28 mouse cellular contexts compared by ENCODE assay signal in the genomic region with DNA sequence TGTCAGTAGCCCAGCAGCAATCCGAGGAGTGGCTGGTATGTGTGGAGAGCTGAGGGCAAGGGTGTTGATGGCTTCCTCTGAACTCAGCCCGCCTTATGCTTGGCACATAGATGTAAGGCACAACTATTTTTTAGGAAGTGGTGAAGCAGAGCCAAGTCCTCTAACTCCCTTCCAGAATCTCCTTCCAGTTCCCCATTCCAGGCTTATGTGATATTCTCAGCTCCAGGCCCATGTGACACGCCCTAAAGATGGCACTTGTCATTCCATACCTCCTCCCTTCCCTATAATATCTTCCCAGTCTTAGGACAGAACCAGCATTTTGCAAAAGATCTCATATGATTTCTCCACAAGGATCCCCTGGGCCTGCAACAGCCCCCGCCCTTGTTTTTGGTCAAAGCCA.
"Had no signal": no experiment of that assay in that cellular context is flagged by ENCODE, and none has a peak within 500 bp of the region (broad histone marks: within the 10 kb centered on the region; RNA-seq: fewer than 3 reads in every experiment).

No protein-coding gene starts in this region.

- H3K4me1 ChIP-seq: heart, embryonic 10.5 days; heart, embryonic 12.5 days; hindbrain, embryonic 12.5 days; intestine, embryonic 15.5 days; limb, embryonic 12.5 days had no signal

- H3K4me2 ChIP-seq: heart, embryonic 12.5 days; hindbrain, embryonic 12.5 days; hindbrain, embryonic 14.5 days; intestine, embryonic 15.5 days; limb, embryonic 12.5 days; liver, embryonic 11.5 days; liver, embryonic 13.5 days; liver, embryonic 15.5 days had no signal

- H3K9me3 ChIP-seq: heart, embryonic 10.5 days; heart, embryonic 12.5 days; hindbrain, embryonic 10.5 days; intestine, embryonic 15.5 days; limb, embryonic 10.5 days; limb, embryonic 12.5 days; liver, embryonic 13.5 days; liver, embryonic 15.5 days had no signal

- ATAC-seq: hindbrain, embryonic 16.5 days; inflammation-experienced regulatory T-cells, adult 6 months; intestine, embryonic 15.5 days; intestine, postnatal 0 days; liver, postnatal 0 days had no signal

- H3K27me3 ChIP-seq: hindbrain, embryonic 12.5 days; intestine, embryonic 15.5 days; limb, embryonic 12.5 days; liver, embryonic 13.5 days; liver, embryonic 15.5 days had no signal

- H3K27ac ChIP-seq: gastrocnemius, adult 2 months; heart, embryonic 10.5 days; hindbrain, embryonic 10.5 days; hindbrain, embryonic 12.5 days; hindbrain, embryonic 14.5 days; intestine, embryonic 15.5 days; layer of hippocampus, adult 2 months; limb, embryonic 10.5 days; limb, embryonic 12.5 days; liver, embryonic 13.5 days; liver, embryonic 15.5 days had no signal

- H3K9ac ChIP-seq: heart, embryonic 12.5 days; hindbrain, embryonic 12.5 days; hindbrain, embryonic 14.5 days; intestine, embryonic 15.5 days; limb, embryonic 12.5 days; liver, embryonic 13.5 days; liver, embryonic 15.5 days; liver, postnatal 0 days had no signal

- DNase-seq: gastrocnemius, adult 2 months; gastrocnemius, postnatal 10 days; gastrocnemius, postnatal 25 days; heart, adult 18-20 months; heart, postnatal 10 days; heart, postnatal 4 days; kidney, adult 18-20 months; kidney, adult 8-10 months; kidney, postnatal 10 days; kidney, postnatal 25 days; kidney, postnatal 4 days; liver; liver, embryonic 13.5 days; liver, postnatal 0 days had no signal

- H3K4me3 ChIP-seq: gastrocnemius, adult 2 months; heart, embryonic 10.5 days; heart, embryonic 12.5 days; hindbrain, embryonic 10.5 days; hindbrain, embryonic 12.5 days; intestine, embryonic 15.5 days; layer of hippocampus, adult 2 months; limb, embryonic 10.5 days; limb, embryonic 12.5 days; liver, embryonic 13.5 days; liver, embryonic 15.5 days had no signal

- H3K36me3 ChIP-seq: heart, embryonic 10.5 days; heart, embryonic 12.5 days; hindbrain, embryonic 10.5 days; hindbrain, embryonic 12.5 days; intestine, embryonic 15.5 days; limb, embryonic 10.5 days; limb, embryonic 12.5 days; liver, embryonic 13.5 days; liver, embryonic 15.5 days had no signal
